Mouse (Mus musculus) 3T3-L1 (cell line): ENCODE results near the gene Elmod1.

Experiments used
- DNase-seq: peaks from one replicate; pipeline ENCODE4 v3.0.0-alpha.2; 2015; ENCODE audit warnings: low read depth, low spot score

The Elmod1 gene

GRCm38 (mm10) chr9:53910331-53910730 is 64.8 kb downstream of the Elmod1 start:
- no peak for DNase-seq

GRCm38 (mm10) chr9:53906798-53907197 is 68.3 kb downstream of the Elmod1 start:
- no peak for DNase-seq

- DNase-seq, result peak; percentile 31
Measured at GRCm38 (mm10) chr9:53905418-53905817, 69.7 kb downstream of the Elmod1 start.

GRCm38 (mm10) chr9:53903215-53903842 is 71.8 kb downstream of the Elmod1 start:
- no peak for DNase-seq

- no peak for DNase-seq
Measured at GRCm38 (mm10) chr9:53899836-53900235, 75.3 kb downstream of the Elmod1 start.

- DNase-seq, result no peak
Measured at GRCm38 (mm10) chr9:53895827-53896226, 79.3 kb downstream of the Elmod1 start.

- peak; percentile 39 for DNase-seq
Measured at GRCm38 (mm10) chr9:53890075-53890474, 85.0 kb downstream of the Elmod1 start.

GRCm38 (mm10) chr9:53883588-53884280 is 91.4 kb downstream of the Elmod1 start:
- no peak for DNase-seq

GRCm38 (mm10) chr9:53877423-53877822 is 97.7 kb downstream of the Elmod1 start:
- no peak for DNase-seq

- no peak for DNase-seq
Measured at GRCm38 (mm10) chr9:53873239-53873638, 101.9 kb downstream of the Elmod1 start.
